Mouse (Mus musculus) limb, embryonic 14.5 days (tissue): ENCODE results near the gene Slc25a35. TPM values are rescaled to one million over a fixed set of nuclear protein-coding genes. Genes with fewer than 3 reads are reported as not detected.

Experiments
- ATAC-seq: fragments of 200-750 bp; cut with Nextera tagmentation; 2 replicates; pipeline ENCODE4 v1.8.0; 2017; ENCODE audit warnings: low read depth, moderate number of reproducible peaks, moderate TSS enrichment; ENCODE audit not compliant: low FRiP score
- DNase-seq: peaks from one replicate; pipeline ENCODE4 v3.0.0-alpha.2; 2015; ENCODE audit warnings: low spot score
- H3K27ac ChIP-seq: fragments of 300-500 bp; sonication (generic); replicated peaks from 2 replicates; pipeline ENCODE4 v1.5.1; 2014; ENCODE audit warnings: low read depth, mild to moderate bottlenecking, low read length, moderate library complexity, mixed read lengths
- H3K27me3 ChIP-seq: fragments of 300-500 bp; sonication (generic); 2 replicates; pipeline ENCODE4 v1.6.1; 2014; ENCODE audit warnings: low read length, mixed read lengths; ENCODE audit not compliant: control insufficient read depth, insufficient read depth
- H3K36me3 ChIP-seq: fragments of 300-500 bp; sonication (generic); 2 replicates; pipeline ENCODE4 v1.6.1; 2014; ENCODE audit warnings: mild to moderate bottlenecking, low read length, moderate library complexity, mixed read lengths; ENCODE audit not compliant: control insufficient read depth, insufficient read depth
- H3K4me1 ChIP-seq: fragments of 300-500 bp; sonication (generic); 2 replicates; pipeline ENCODE4 v1.6.1; 2014; ENCODE audit warnings: antibody characterized with exemption, low read length, mixed read lengths; ENCODE audit not compliant: control insufficient read depth, insufficient read depth
- H3K4me2 ChIP-seq: fragments of 300-500 bp; sonication (generic); replicated peaks from 2 replicates; pipeline ENCODE4 v1.6.1; 2014; ENCODE audit warnings: low read depth, mild to moderate bottlenecking, low read length, moderate library complexity; ENCODE audit not compliant: severe bottlenecking
- H3K4me3 ChIP-seq: fragments of 300-500 bp; sonication (generic); replicated peaks from 2 replicates; pipeline ENCODE4 v1.5.1; 2014; ENCODE audit warnings: low read length
- H3K9ac ChIP-seq: fragments of 300-500 bp; sonication (generic); 2 replicates; pipeline ENCODE4 v1.6.1; 2014; ENCODE audit warnings: mild to moderate bottlenecking, low read depth, low read length, moderate library complexity; ENCODE audit not compliant: severe bottlenecking
- H3K9me3 ChIP-seq: fragments of 300-500 bp; sonication (generic); 2 replicates; pipeline ENCODE4 v1.6.1; 2016; ENCODE audit warnings: low read length; ENCODE audit not compliant: control insufficient read depth
- POLR2A ChIP-seq: fragments of 200-500 bp; IDR thresholded peaks from 2 replicates; pipeline ENCODE4 v1.8.0; 2012; ENCODE audit warnings: inconsistent platforms, mild to moderate bottlenecking, moderate library complexity, borderline replicate concordance; ENCODE audit not compliant: insufficient read depth, insufficient read length; ENCODE audit errors: extremely low read depth
- WGBS: fragments of 180-500 bp; shearing (Covaris S2); extraction: QIAGEN DNeasy Blood & Tissue Kit; methylation state at CpG from one replicate; pipeline ENCODE4 v1.1.7; 2014; 5-methylcytosine and 5-hydroxymethylcytosine counted together
- microRNA-seq: library from miRNA; unstranded; fragments of <30 nt; microRNA quantifications from one replicate; pipeline ENCODE4, GENCODE M21; 2016
- polyA plus RNA-seq, 2 experiments: library from polyadenylated mRNA; depleted of rRNA in 1 of 2; stranded (reverse) in 1 of 2; unstranded in 1 of 2; fragments of >200 nt; fragmentation: Nextera tagmentation in 1 of 2; extraction: Ambion mirVana in 1 of 2; gene quantifications; 2 replicates each; pipeline versions ENCODE4 v1.2.1 to v1.2.3; 2012 to 2014

The Slc25a35 gene
- polyA plus RNA-seq, 2 experiments, result 2.8 to 4.7 TPM

DNA sequence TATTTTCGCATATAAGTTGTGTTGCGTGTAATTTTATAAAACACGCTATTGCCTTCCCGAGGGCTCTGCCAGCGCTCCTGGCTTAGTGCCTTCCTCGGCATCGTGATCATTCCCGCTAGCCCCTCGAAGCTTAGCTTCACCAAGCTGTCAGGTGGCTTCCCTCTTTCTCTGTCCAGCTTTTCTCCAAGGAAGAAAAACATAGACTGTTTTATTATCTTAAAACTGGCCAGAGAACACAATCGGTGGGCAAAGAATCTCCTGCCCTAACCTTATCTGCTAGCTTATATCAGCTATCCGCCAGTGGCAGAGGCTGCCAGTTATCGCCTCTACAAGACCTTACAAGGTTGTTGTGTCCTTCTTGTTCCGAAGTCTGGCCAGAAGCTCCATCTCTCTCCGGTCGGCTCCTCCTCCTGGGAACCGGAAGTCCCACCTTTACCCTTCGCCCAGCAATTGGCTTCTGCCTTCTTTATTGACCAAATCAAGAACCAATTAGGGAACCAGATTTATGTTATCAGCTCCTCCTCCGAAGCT, 44.2 kb downstream of the Slc25a35 start:
- peak; percentile 63; the same call in 1 of the 2 replicates for ATAC-seq

DNA sequence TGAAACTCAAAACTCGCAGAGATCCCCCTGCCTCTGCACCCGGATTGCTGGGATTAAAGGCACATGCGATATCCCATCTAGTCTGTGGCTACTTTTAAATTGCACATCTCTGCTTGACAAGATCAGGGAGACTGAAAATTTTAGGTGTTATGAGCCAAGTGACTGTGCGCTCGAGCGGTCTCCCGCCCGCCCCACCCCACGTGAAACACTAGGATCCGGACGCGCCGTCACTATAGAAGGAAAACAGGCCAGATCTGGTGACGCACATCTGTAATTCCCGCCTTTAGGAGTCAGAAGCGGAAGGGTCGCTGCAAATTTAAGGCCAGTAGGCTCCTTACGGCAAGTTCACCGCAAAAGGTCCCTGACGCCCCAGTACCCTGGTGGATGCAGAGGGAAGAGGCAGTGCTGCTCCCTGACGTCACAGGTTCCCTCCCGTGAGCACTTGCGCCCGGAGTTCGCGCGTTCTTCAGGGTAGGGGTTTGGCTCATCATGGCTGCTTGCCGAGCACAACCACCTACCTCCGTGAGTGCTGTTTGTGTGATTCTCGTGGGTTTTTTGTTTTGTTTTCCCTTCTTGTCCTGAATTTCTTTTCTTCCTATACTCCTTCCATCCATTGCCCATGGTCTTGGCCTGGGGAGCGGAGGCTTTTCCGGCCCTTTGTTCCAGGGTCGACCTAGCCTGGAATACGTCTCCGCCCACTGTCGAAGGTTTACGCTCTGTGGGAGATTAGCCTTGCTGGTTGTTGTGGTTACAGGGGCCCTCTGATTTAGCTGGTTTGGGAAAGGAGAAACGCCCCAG, 47.9 kb downstream of the Slc25a35 start, which contains the start of gene Ctc1:
Ctc1 (plus strand) TSS at position 268 of the 798 bp plus-strand sequence.
- Histone ChIP-seq H3K27me3 (no peaks in the 10 kb centered on the region), H3K4me1 (peaks cover 8% of the 10 kb centered on the region), H3K9ac (peak within 1 kb of the TSS; percentile 86), H3K27ac (peak within 1 kb of the TSS; percentile 88), H3K4me3 (peak within 1 kb of the TSS; percentile 54), H3K4me2 (peak within 1 kb of the TSS; percentile 69), H3K9me3 (no peaks in the 10 kb centered on the region), H3K36me3 (peaks cover 1% of the 10 kb centered on the region)
- DNase-seq, result peak; percentile 95
- WGBS, result 4% methylated on average over 38 of the region's 38 CpGs
- ATAC-seq, result peak; percentile 97
- peak; percentile 93; the same call in 1 of the 2 replicates for TF ChIP-seq POLR2A

More for the DNA sequence above, 44.2 kb downstream of the Slc25a35 start:
- Histone ChIP-seq H3K4me1 (peaks cover 13% of the 10 kb centered on the region), H3K27me3 (no peaks in the 10 kb centered on the region), H3K4me2 (peak overlapping the region; percentile 84), H3K9me3 (no peaks in the 10 kb centered on the region), H3K9ac (peak overlapping the region; percentile 59), H3K27ac (peak overlapping the region; percentile 78), H3K36me3 (no peaks in the 10 kb centered on the region), H3K4me3 (peak overlapping the region; percentile 53)
- peak; percentile 91 for DNase-seq
- 1% methylated on average over 18 of the region's 18 CpGs for WGBS
- no peak for TF ChIP-seq POLR2A

DNA sequence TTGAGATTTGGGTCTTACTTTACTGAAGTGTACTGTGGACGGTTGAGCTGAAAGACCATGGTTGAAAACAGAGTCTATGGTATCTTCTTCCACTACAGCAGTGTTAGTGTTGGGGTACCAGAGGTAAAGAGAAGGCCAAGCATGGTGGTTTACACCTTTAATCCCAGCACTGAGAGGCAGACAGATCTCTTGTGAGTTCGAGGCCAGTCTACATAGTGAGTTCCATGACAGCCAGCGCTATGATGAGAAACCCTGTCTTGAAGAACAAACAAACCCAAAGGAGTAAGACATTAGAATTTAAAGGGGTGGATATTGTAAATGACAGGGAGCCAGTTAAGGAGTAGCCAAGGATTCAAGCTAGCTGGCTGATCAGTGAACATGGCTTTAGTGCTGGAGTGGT, 48.8 kb downstream of the Slc25a35 start:
- H3K36me3 ChIP-seq, result peaks cover 10% of the 10 kb centered on the region
- WGBS, result 69% methylated on average over 3 of the region's 3 CpGs
- TF ChIP-seq POLR2A, result no peak
- H3K4me1 ChIP-seq, result peaks cover 8% of the 10 kb centered on the region
- no peaks in the 10 kb centered on the region for H3K27me3 ChIP-seq
- H3K9me3 ChIP-seq, result no peaks in the 10 kb centered on the region
- peak overlapping the region; percentile 69 for H3K4me2 ChIP-seq
- H3K27ac ChIP-seq, result peak overlapping the region; percentile 88
- DNase-seq (no peak), ATAC-seq (no peak)
- peak overlapping the region; percentile 54 for H3K4me3 ChIP-seq
- peak overlapping the region; percentile 86 for H3K9ac ChIP-seq

DNA sequence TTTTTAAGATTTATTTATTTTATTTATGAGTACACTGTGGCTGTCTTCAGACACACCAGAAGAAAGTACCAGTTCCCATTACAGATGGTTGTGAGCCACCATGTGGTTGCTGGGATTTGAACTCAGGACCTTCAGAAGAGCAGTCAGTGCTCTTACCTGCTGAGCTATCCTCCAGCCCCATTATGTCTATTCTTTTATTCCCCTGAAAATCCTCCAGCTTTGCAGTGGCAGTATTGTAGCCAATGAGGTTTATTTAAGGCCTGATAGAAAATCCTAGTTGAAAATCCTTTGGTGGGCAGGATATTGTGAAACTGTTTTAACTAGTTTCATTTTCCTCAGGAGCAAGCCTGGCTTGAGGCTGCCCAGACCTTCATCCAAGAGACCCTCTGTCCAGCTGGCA, 52.8 kb downstream of the Slc25a35 start:
- Histone ChIP-seq H3K9ac (no peak overlapping the region), H3K27ac (no peak overlapping the region), H3K36me3 (peaks cover 49% of the 10 kb centered on the region), H3K4me3 (no peak overlapping the region), H3K9me3 (no peaks in the 10 kb centered on the region), H3K27me3 (no peaks in the 10 kb centered on the region), H3K4me2 (no peak overlapping the region), H3K4me1 (peaks cover 8% of the 10 kb centered on the region)
- no peak for DNase-seq
- no peak for TF ChIP-seq POLR2A
- no peak for ATAC-seq

Small RNA genes lying within 50 kb of the gene (microRNA-seq; reads per million reads assigned to microRNA genes)
- gene Mir3062, result 2.3 reads per million, percentile 3 among the genes with 10 or more reads in this experiment

Other genes starting within 250 kb of the Slc25a35 start
- gene Ndel1, start 96.3 kb upstream of the Slc25a35 start, polyA plus RNA-seq (2012; rRNA removed), result 85.7 and 117 TPM in 2 replicates
- 91.8 and 96.2 TPM in 2 replicates for gene Ndel1, start 96.3 kb upstream of the Slc25a35 start, polyA plus RNA-seq (2014; fragmentation: Nextera tagmentation; extraction: Ambion mirVana)
- 0.45 and 0.58 TPM in 2 replicates for gene Rnf222, start 79.6 kb upstream of the Slc25a35 start, polyA plus RNA-seq (2012; rRNA removed)
- gene Rnf222, start 79.6 kb upstream of the Slc25a35 start, polyA plus RNA-seq (2014; fragmentation: Nextera tagmentation; extraction: Ambion mirVana), result 0.32 and 0.89 TPM in 2 replicates
- 2,303 and 3,506 TPM in 2 replicates for gene Rpl26, start 66.5 kb upstream of the Slc25a35 start, polyA plus RNA-seq (2012; rRNA removed)
- 1,158 and 1,230 TPM in 2 replicates for gene Rpl26, start 66.5 kb upstream of the Slc25a35 start, polyA plus RNA-seq (2014; fragmentation: Nextera tagmentation; extraction: Ambion mirVana)
- 0.09 TPM in 1 of 2 replicates, not detected in the other for gene Odf4, start 41.0 kb upstream of the Slc25a35 start, polyA plus RNA-seq (2012; rRNA removed)
- not detected in 2 replicates for gene Odf4, start 41.0 kb upstream of the Slc25a35 start, polyA plus RNA-seq (2014; fragmentation: Nextera tagmentation; extraction: Ambion mirVana)
- gene Arhgef15, start 10.7 kb upstream of the Slc25a35 start, polyA plus RNA-seq (2012; rRNA removed), result 12.3 and 23.7 TPM in 2 replicates
- 5.3 and 6.6 TPM in 2 replicates for gene Arhgef15, start 10.7 kb upstream of the Slc25a35 start, polyA plus RNA-seq (2014; fragmentation: Nextera tagmentation; extraction: Ambion mirVana)
- 42.8 and 46.7 TPM in 2 replicates for gene Rangrf, start 7.1 kb downstream of the Slc25a35 start, polyA plus RNA-seq (2012; rRNA removed)
- 43.4 and 46.3 TPM in 2 replicates for gene Rangrf, start 7.1 kb downstream of the Slc25a35 start, polyA plus RNA-seq (2014; fragmentation: Nextera tagmentation; extraction: Ambion mirVana)
- 27.0 and 35.6 TPM in 2 replicates for gene Pfas, start 40.3 kb downstream of the Slc25a35 start, polyA plus RNA-seq (2012; rRNA removed)
- gene Pfas, start 40.3 kb downstream of the Slc25a35 start, polyA plus RNA-seq (2014; fragmentation: Nextera tagmentation; extraction: Ambion mirVana), result 22.0 and 25.6 TPM in 2 replicates
- 76.4 and 110 TPM in 2 replicates for gene Ctc1, start 47.8 kb downstream of the Slc25a35 start, polyA plus RNA-seq (2012; rRNA removed)
- 44.6 and 49.1 TPM in 2 replicates for gene Ctc1, start 47.8 kb downstream of the Slc25a35 start, polyA plus RNA-seq (2014; fragmentation: Nextera tagmentation; extraction: Ambion mirVana)
- gene Aurkb, start 77.5 kb downstream of the Slc25a35 start, polyA plus RNA-seq (2012; rRNA removed), result 124 and 144 TPM in 2 replicates
- 109 and 116 TPM in 2 replicates for gene Aurkb, start 77.5 kb downstream of the Slc25a35 start, polyA plus RNA-seq (2014; fragmentation: Nextera tagmentation; extraction: Ambion mirVana)
- 15.2 and 15.6 TPM in 2 replicates for gene Borcs6, start 91.6 kb downstream of the Slc25a35 start, polyA plus RNA-seq (2012; rRNA removed)
- 12.3 and 13.9 TPM in 2 replicates for gene Borcs6, start 91.6 kb downstream of the Slc25a35 start, polyA plus RNA-seq (2014; fragmentation: Nextera tagmentation; extraction: Ambion mirVana)
- 47.8 and 71.0 TPM in 2 replicates for gene Tmem107, start 102.7 kb downstream of the Slc25a35 start, polyA plus RNA-seq (2012; rRNA removed)
- 54.4 and 55.2 TPM in 2 replicates for gene Tmem107, start 102.7 kb downstream of the Slc25a35 start, polyA plus RNA-seq (2014; fragmentation: Nextera tagmentation; extraction: Ambion mirVana)
- gene Vamp2, start 120.4 kb downstream of the Slc25a35 start, polyA plus RNA-seq (2012; rRNA removed), result 199 and 224 TPM in 2 replicates
- 89.8 and 98.1 TPM in 2 replicates for gene Vamp2, start 120.4 kb downstream of the Slc25a35 start, polyA plus RNA-seq (2014; fragmentation: Nextera tagmentation; extraction: Ambion mirVana)
- gene Per1, start 127.1 kb downstream of the Slc25a35 start, polyA plus RNA-seq (2012; rRNA removed), result 19.3 and 25.4 TPM in 2 replicates
- gene Per1, start 127.1 kb downstream of the Slc25a35 start, polyA plus RNA-seq (2014; fragmentation: Nextera tagmentation; extraction: Ambion mirVana), result 16.0 and 22.5 TPM in 2 replicates
- 1.1 and 1.4 TPM in 2 replicates for gene Hes7, start 152.3 kb downstream of the Slc25a35 start, polyA plus RNA-seq (2012; rRNA removed)
- gene Hes7, start 152.3 kb downstream of the Slc25a35 start, polyA plus RNA-seq (2014; fragmentation: Nextera tagmentation; extraction: Ambion mirVana), result 0.30 and 0.77 TPM in 2 replicates
- 1.1 and 1.4 TPM in 2 replicates for gene 9130213A22Rik, start 154.5 kb downstream of the Slc25a35 start, polyA plus RNA-seq (2012; rRNA removed)
- gene 9130213A22Rik, start 154.5 kb downstream of the Slc25a35 start, polyA plus RNA-seq (2014; fragmentation: Nextera tagmentation; extraction: Ambion mirVana), result 0.41 and 0.77 TPM in 2 replicates
- 1.6 TPM in 2 replicates for gene Aloxe3, start 157.8 kb downstream of the Slc25a35 start, polyA plus RNA-seq (2012; rRNA removed)
- gene Aloxe3, start 157.8 kb downstream of the Slc25a35 start, polyA plus RNA-seq (2014; fragmentation: Nextera tagmentation; extraction: Ambion mirVana), result 1.6 and 2.2 TPM in 2 replicates
- gene Alox12b, start 188.9 kb downstream of the Slc25a35 start, polyA plus RNA-seq (2012; rRNA removed), result 0.24 and 0.26 TPM in 2 replicates
- 0.26 and 0.83 TPM in 2 replicates for gene Alox12b, start 188.9 kb downstream of the Slc25a35 start, polyA plus RNA-seq (2014; fragmentation: Nextera tagmentation; extraction: Ambion mirVana)
- 0.04 and 0.06 TPM in 2 replicates for gene Alox8, start 229.7 kb downstream of the Slc25a35 start, polyA plus RNA-seq (2012; rRNA removed)
- 0.08 and 0.15 TPM in 2 replicates for gene Alox8, start 229.7 kb downstream of the Slc25a35 start, polyA plus RNA-seq (2014; fragmentation: Nextera tagmentation; extraction: Ambion mirVana)